Mouse (Mus musculus) lung, postnatal 0 days (tissue): ENCODE results near the gene Anks6. TPM values are rescaled to one million over a fixed set of nuclear protein-coding genes. Genes with fewer than 3 reads are reported as not detected.

ENCODE experiments used
- ATAC-seq: fragments of 200-750 bp; cut with Nextera tagmentation; 2 replicates; pipeline ENCODE4 v1.8.0; 2017; ENCODE audit warnings: moderate library complexity
- DNase-seq: peaks from one replicate; pipeline ENCODE4 v3.0.0-alpha.2; 2016; ENCODE audit warnings: low spot score
- H3K27ac ChIP-seq: fragments of 300-500 bp; sonication (generic); 2 replicates; pipeline ENCODE4 v1.5.1; 2014; ENCODE audit warnings: antibody characterized with exemption, mild to moderate bottlenecking, low read length, mixed read lengths
- H3K27me3 ChIP-seq: fragments of 300-500 bp; sonication (generic); replicated peaks from 2 replicates; pipeline ENCODE4 v1.6.1; 2014; ENCODE audit warnings: low read length, mixed read lengths; ENCODE audit not compliant: insufficient read depth
- H3K36me3 ChIP-seq: fragments of 300-500 bp; sonication (generic); 2 replicates; pipeline ENCODE4 v1.6.1; 2014; ENCODE audit warnings: low read length, mixed read lengths; ENCODE audit not compliant: insufficient read depth
- H3K4me1 ChIP-seq: fragments of 300-500 bp; sonication (generic); 2 replicates; pipeline ENCODE4 v1.6.1; 2014; ENCODE audit warnings: antibody characterized with exemption, low read depth, low read length, mixed read lengths; ENCODE audit not compliant: insufficient read depth
- H3K4me2 ChIP-seq: fragments of 300-500 bp; sonication (generic); replicated peaks from 2 replicates; pipeline ENCODE4 v1.6.1; 2014; ENCODE audit warnings: low read depth, mild to moderate bottlenecking, low read length, moderate library complexity, mixed read lengths
- H3K4me3 ChIP-seq: fragments of 300-500 bp; sonication (generic); 2 replicates; pipeline ENCODE4 v1.5.1; 2014; ENCODE audit warnings: low read depth, low read length
- H3K9ac ChIP-seq: fragments of 300-500 bp; sonication (generic); replicated peaks from 2 replicates; pipeline ENCODE4 v1.6.1; 2014; ENCODE audit warnings: low read depth, mild to moderate bottlenecking
- H3K9me3 ChIP-seq: fragments of 300-500 bp; sonication (generic); 2 replicates; pipeline ENCODE4 v1.6.1; 2016; ENCODE audit warnings: low read length, mixed read lengths
- CTCF ChIP-seq: IDR thresholded peaks from 2 replicates; pipeline ENCODE4 v1.5.1; 2016; ENCODE audit warnings: antibody characterized with exemption, mild to moderate bottlenecking
- EP300 ChIP-seq: IDR thresholded peaks from 2 replicates; pipeline ENCODE4 v1.6.1; 2016; ENCODE audit warnings: antibody characterized with exemption, mild to moderate bottlenecking, control low read depth
- WGBS: fragments of 180-500 bp; shearing (Covaris S2); extraction: QIAGEN DNeasy Blood & Tissue Kit; methylation state at CpG from one replicate; pipeline ENCODE4 v1.1.7; 2014; 5-methylcytosine and 5-hydroxymethylcytosine counted together
- polyA plus RNA-seq: library from polyadenylated mRNA; unstranded; fragments of >200 nt; fragmentation: Nextera tagmentation; extraction: Ambion mirVana; gene quantifications from 2 replicates; pipeline ENCODE4 v1.2.1, GENCODE M21; 2015

Gene Anks6
- polyA plus RNA-seq, 1 experiment from 2014 or later = 1.4 TPM

- H3K4me3 ChIP-seq = peak within 1 kb of the TSS; percentile 52
Observed at GRCm38 (mm10) chr4:47091493-47092386, 34.5 kb upstream of the Anks6 start, which contains the start of gene Galnt12. TSS of gene Galnt12 (plus strand) at chr4:47091909.

GRCm38 (mm10) chr4:47088671-47089070 is 31.4 kb upstream of the Anks6 start:
- no peaks in the 10 kb centered on the region for H3K36me3 ChIP-seq
- H3K4me3 ChIP-seq = no peak overlapping the region
- H3K27ac ChIP-seq = no peak overlapping the region
- no peaks in the 10 kb centered on the region for H3K4me1 ChIP-seq
- WGBS = 87% methylated on average over 7 of the region's 7 CpGs
- H3K27me3 ChIP-seq = 0 out of 2 replicates have a peak, but pooled peaks cover 16% of the 10 kb centered on the region
- TF ChIP-seq CTCF (no peak), EP300 (no peak)
- no peak overlapping the region for H3K9ac ChIP-seq
- H3K9me3 ChIP-seq = no peaks in the 10 kb centered on the region
- ATAC-seq (no peak), DNase-seq (no peak)
- H3K4me2 ChIP-seq = no peak overlapping the region

More at GRCm38 (mm10) chr4:47091493-47092386, 34.5 kb upstream of the Anks6 start, which contains the start of gene Galnt12:
- Histone ChIP-seq H3K4me1 (no peaks in the 10 kb centered on the region), H3K9me3 (no peaks in the 10 kb centered on the region), H3K27ac (no peak within 1 kb of the TSS), H3K4me2 (peak within 1 kb of the TSS; percentile 97), H3K36me3 (no peaks in the 10 kb centered on the region), H3K27me3 (0 out of 2 replicates have a peak, but pooled peaks cover 16% of the 10 kb centered on the region), H3K9ac (no peak within 1 kb of the TSS; the same call in 1 of the 2 replicates)
- WGBS = 2% methylated on average over 51 of the region's 74 CpGs
- TF ChIP-seq EP300 (no peak), CTCF (no peak)
- peak; percentile 15 for DNase-seq
- ATAC-seq = peak; percentile 71

- no peaks in the 10 kb centered on the region for H3K4me1 ChIP-seq
- ATAC-seq (no peak), DNase-seq (no peak)
- H3K4me2 ChIP-seq = no peak overlapping the region
- 79% methylated on average over 7 of the region's 7 CpGs for WGBS
- no peak overlapping the region for H3K4me3 ChIP-seq
- H3K36me3 ChIP-seq = no peaks in the 10 kb centered on the region
- no peak overlapping the region for H3K27ac ChIP-seq
- no peaks in the 10 kb centered on the region for H3K9me3 ChIP-seq
- no peaks in the 10 kb centered on the region for H3K27me3 ChIP-seq
- H3K9ac ChIP-seq = no peak overlapping the region
- no peak for TF ChIP-seq CTCF
- TF ChIP-seq EP300 = no peak
Observed at GRCm38 (mm10) chr4:47083824-47084223, 26.6 kb upstream of the Anks6 start.

GRCm38 (mm10) chr4:47080647-47081010 is 23.4 kb upstream of the Anks6 start:
- no peaks in the 10 kb centered on the region for H3K27me3 ChIP-seq
- ATAC-seq = no peak
- WGBS = 87% methylated on average over 4 of the region's 4 CpGs

GRCm38 (mm10) chr4:47079997-47080646 is 22.9 kb upstream of the Anks6 start:
- H3K9me3 ChIP-seq = no peaks in the 10 kb centered on the region
- no peak for TF ChIP-seq CTCF
- TF ChIP-seq EP300 = no peak
- no peak overlapping the region for H3K4me2 ChIP-seq
- no peak overlapping the region for H3K9ac ChIP-seq
- no peaks in the 10 kb centered on the region for H3K36me3 ChIP-seq
- H3K4me3 ChIP-seq = no peak overlapping the region
- H3K4me1 ChIP-seq = no peaks in the 10 kb centered on the region
- 85% methylated on average over 17 of the region's 17 CpGs for WGBS
- ATAC-seq = no peak
- H3K27me3 ChIP-seq = no peaks in the 10 kb centered on the region
- DNase-seq = peak; percentile 23
- H3K27ac ChIP-seq = no peak overlapping the region

More at GRCm38 (mm10) chr4:47080647-47081010, 23.4 kb upstream of the Anks6 start:
- H3K4me3 ChIP-seq = no peak overlapping the region
- H3K27ac ChIP-seq = no peak overlapping the region
- TF ChIP-seq CTCF = no peak
- TF ChIP-seq EP300 = no peak
- no peak overlapping the region for H3K9ac ChIP-seq
- H3K4me1 ChIP-seq = no peaks in the 10 kb centered on the region
- DNase-seq = no peak
- no peak overlapping the region for H3K4me2 ChIP-seq
- no peaks in the 10 kb centered on the region for H3K9me3 ChIP-seq
- no peaks in the 10 kb centered on the region for H3K36me3 ChIP-seq

GRCm38 (mm10) chr4:47075054-47075453 is 17.8 kb upstream of the Anks6 start:
- no peaks in the 10 kb centered on the region for H3K27me3 ChIP-seq
- DNase-seq = peak; percentile 67
- no peaks in the 10 kb centered on the region for H3K4me1 ChIP-seq
- no peak overlapping the region for H3K4me3 ChIP-seq
- ATAC-seq = peak; percentile 86
- H3K27ac ChIP-seq = no peak overlapping the region
- no peak overlapping the region for H3K9ac ChIP-seq
- H3K4me2 ChIP-seq = no peak overlapping the region
- TF ChIP-seq EP300 (no peak), CTCF (no peak)
- no peaks in the 10 kb centered on the region for H3K9me3 ChIP-seq
- H3K36me3 ChIP-seq = no peaks in the 10 kb centered on the region
- WGBS = 10% methylated on average over 2 of the region's 2 CpGs
